Mouse (Mus musculus) kidney, postnatal 0 days (tissue): ENCODE data around the gene Phox2a. TPM values are rescaled to one million over a fixed set of nuclear protein-coding genes. Genes with fewer than 3 reads are reported as not detected.

Source experiments
- ATAC-seq: fragments of 200-750 bp; cut with Nextera tagmentation; replicated peaks from 2 replicates; pipeline ENCODE4 v1.8.0; 2017; ENCODE audit warnings: low read depth, moderate number of reproducible peaks, moderate TSS enrichment, moderate library complexity; ENCODE audit not compliant: low FRiP score
- DNase-seq: peaks from one replicate; pipeline ENCODE4 v3.0.0-alpha.2; 2016; ENCODE audit warnings: low spot score
- H3K27ac ChIP-seq: fragments of 300-500 bp; sonication (generic); 2 replicates; pipeline ENCODE4 v1.5.1; 2014; ENCODE audit warnings: mild to moderate bottlenecking
- H3K27me3 ChIP-seq: fragments of 300-500 bp; sonication (generic); 2 replicates; pipeline ENCODE4 v1.6.1; 2014; ENCODE audit warnings: low read length, mixed read lengths; ENCODE audit not compliant: insufficient read depth
- H3K36me3 ChIP-seq: fragments of 300-500 bp; sonication (generic); 2 replicates; pipeline ENCODE4 v1.6.1; 2014; ENCODE audit warnings: low read length, mixed read lengths; ENCODE audit not compliant: insufficient read depth
- H3K4me1 ChIP-seq: fragments of 300-500 bp; sonication (generic); replicated peaks from 2 replicates; pipeline ENCODE4 v1.6.1; 2014; ENCODE audit warnings: antibody characterized with exemption, low read length, mixed read lengths; ENCODE audit not compliant: insufficient read depth
- H3K4me2 ChIP-seq: fragments of 300-500 bp; sonication (generic); 2 replicates; pipeline ENCODE4 v1.6.1; 2014; ENCODE audit warnings: mild to moderate bottlenecking, low read length, moderate library complexity, mixed read lengths
- H3K4me3 ChIP-seq: fragments of 300-500 bp; sonication (generic); replicated peaks from 2 replicates; pipeline ENCODE4 v1.5.1; 2014; ENCODE audit warnings: low read depth, low read length
- H3K9ac ChIP-seq: fragments of 300-500 bp; sonication (generic); 2 replicates; pipeline ENCODE4 v1.6.1; 2014; ENCODE audit warnings: low read depth, low read length
- H3K9me3 ChIP-seq: fragments of 300-500 bp; sonication (generic); replicated peaks from 2 replicates; pipeline ENCODE4 v1.6.1; 2016; ENCODE audit warnings: low read length, inconsistent platforms, mixed read lengths
- CTCF ChIP-seq: IDR thresholded peaks from 2 replicates; pipeline ENCODE4 v1.5.1; 2016; ENCODE audit warnings: antibody characterized with exemption, low read depth, mild to moderate bottlenecking, moderate library complexity
- WGBS: fragments of 180-500 bp; shearing (Covaris S2); extraction: QIAGEN DNeasy Blood & Tissue Kit; methylation state at CpG from one replicate; pipeline ENCODE4 v1.1.7; 2014; 5-methylcytosine and 5-hydroxymethylcytosine counted together
- polyA plus RNA-seq: library from polyadenylated mRNA; unstranded; fragments of >200 nt; fragmentation: Nextera tagmentation; extraction: Ambion mirVana; gene quantifications from 2 replicates; pipeline ENCODE4 v1.2.1, GENCODE M21; 2015

Gene Phox2a
- polyA plus RNA-seq, 1 experiment from 2014 or later: 0.13 TPM

DNA sequence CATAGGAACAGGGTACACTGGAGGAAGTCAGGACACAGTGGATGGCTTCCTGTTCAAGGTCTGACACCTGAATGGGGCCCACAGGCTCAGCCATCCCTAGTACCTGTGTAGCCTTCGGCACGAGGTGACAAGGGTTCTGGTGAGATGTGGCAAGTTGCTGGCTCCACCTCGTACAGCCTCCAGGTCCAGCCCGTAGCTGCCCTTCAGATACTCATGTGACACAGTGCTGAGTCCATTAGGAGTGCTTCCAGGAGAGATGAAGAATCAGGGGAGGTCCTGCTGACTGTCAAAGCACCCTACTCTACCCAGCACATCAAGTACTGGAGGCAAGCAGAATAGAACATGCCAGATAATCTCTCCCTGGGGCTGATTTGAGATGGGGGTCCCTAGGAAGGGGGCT, 14.3 kb downstream of the Phox2a start:
- no peak overlapping the region for H3K9ac ChIP-seq
- no peaks in the 10 kb centered on the region for H3K27me3 ChIP-seq
- ATAC-seq (no peak), DNase-seq (no peak)
- no peak overlapping the region for H3K4me2 ChIP-seq
- H3K4me3 ChIP-seq: no peak overlapping the region
- H3K9me3 ChIP-seq: no peaks in the 10 kb centered on the region
- 90% methylated on average over 4 of the region's 4 CpGs for WGBS
- H3K4me1 ChIP-seq: peaks cover 11% of the 10 kb centered on the region; the same call in 1 of the 2 replicates
- TF ChIP-seq CTCF: no peak
- no peak overlapping the region for H3K27ac ChIP-seq
- peaks cover 59% of the 10 kb centered on the region for H3K36me3 ChIP-seq

- Histone ChIP-seq H3K4me1 (peaks cover 11% of the 10 kb centered on the region; the same call in 1 of the 2 replicates), H3K27ac (no peak overlapping the region), H3K27me3 (no peaks in the 10 kb centered on the region), H3K4me3 (no peak overlapping the region), H3K4me2 (no peak overlapping the region), H3K9ac (no peak overlapping the region), H3K36me3 (peaks cover 52% of the 10 kb centered on the region), H3K9me3 (no peaks in the 10 kb centered on the region)
- TF ChIP-seq CTCF: no peak; the same call in 1 of the 2 replicates
- ATAC-seq (no peak), DNase-seq (no peak)
- WGBS: 74% methylated on average over 5 of the region's 5 CpGs
Measured at GRCm38 (mm10) chr7:101833352-101833751, 15.2 kb downstream of the Phox2a start.

- ATAC-seq (no peak), DNase-seq (no peak)
- Histone ChIP-seq H3K27me3 (no peaks in the 10 kb centered on the region), H3K4me3 (no peak overlapping the region), H3K9me3 (no peaks in the 10 kb centered on the region), H3K4me2 (no peak overlapping the region), H3K36me3 (peaks cover 45% of the 10 kb centered on the region), H3K27ac (no peak overlapping the region), H3K9ac (no peak overlapping the region), H3K4me1 (peaks cover 13% of the 10 kb centered on the region; the same call in 1 of the 2 replicates)
- 42% methylated on average over 3 of the region's 3 CpGs for WGBS
- no peak for TF ChIP-seq CTCF
Measured at GRCm38 (mm10) chr7:101833916-101834584, 15.9 kb downstream of the Phox2a start.

GRCm38 (mm10) chr7:101834903-101835302, 16.8 kb downstream of the Phox2a start:
- H3K9me3 ChIP-seq: no peaks in the 10 kb centered on the region
- H3K9ac ChIP-seq: no peak overlapping the region
- H3K4me3 ChIP-seq: 0 out of 2 replicates have a peak overlapping the region, but pooled peaks have one; percentile 84
- 57% methylated on average over 3 of the region's 3 CpGs for WGBS
- H3K27me3 ChIP-seq: no peaks in the 10 kb centered on the region
- peaks cover 15% of the 10 kb centered on the region; the same call in 1 of the 2 replicates for H3K4me1 ChIP-seq
- no peak for DNase-seq
- TF ChIP-seq CTCF: no peak
- ATAC-seq: no peak
- H3K27ac ChIP-seq: no peak overlapping the region
- peaks cover 39% of the 10 kb centered on the region for H3K36me3 ChIP-seq
- peak overlapping the region; percentile 90 for H3K4me2 ChIP-seq

DNA sequence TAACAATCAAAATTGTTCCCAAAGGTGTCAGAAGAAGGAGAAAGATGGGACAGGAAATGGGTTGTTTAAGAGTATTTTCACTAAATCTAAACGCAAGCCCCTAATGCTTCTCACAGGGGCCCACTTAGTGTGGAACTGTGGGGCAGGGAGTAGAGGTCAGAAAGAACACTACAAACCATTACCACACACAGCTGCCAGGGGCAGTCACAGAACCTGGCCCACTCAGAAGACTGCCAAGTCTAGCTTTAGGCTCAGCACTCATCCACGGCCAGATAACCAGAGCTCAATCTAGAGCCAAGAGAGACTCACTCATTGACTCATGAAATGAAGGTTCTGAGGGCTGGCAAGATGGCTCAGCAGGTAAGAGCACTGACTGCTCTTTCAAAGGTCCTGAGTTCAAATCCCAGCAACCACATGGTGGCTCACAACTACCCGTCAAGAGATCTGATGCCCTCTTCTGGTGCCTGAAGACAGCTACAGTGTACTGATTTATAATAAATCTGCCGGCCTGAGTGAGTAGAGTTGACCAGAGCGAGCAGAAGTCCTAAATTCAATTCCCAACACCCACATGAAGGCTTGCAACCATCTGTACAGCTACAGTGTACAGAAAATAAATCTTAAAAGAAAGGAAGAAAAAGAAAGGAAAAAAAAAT, 17.5 kb downstream of the Phox2a start:
- TF ChIP-seq CTCF: peak; percentile 48
- Histone ChIP-seq H3K4me2 (peak overlapping the region; percentile 90), H3K27ac (peak overlapping the region; percentile 97), H3K9me3 (no peaks in the 10 kb centered on the region), H3K36me3 (peaks cover 32% of the 10 kb centered on the region), H3K9ac (peak overlapping the region; percentile 98), H3K4me3 (peak overlapping the region; percentile 84), H3K4me1 (peaks cover 15% of the 10 kb centered on the region; the same call in 1 of the 2 replicates), H3K27me3 (no peaks in the 10 kb centered on the region)
- DNase-seq: peak; percentile 40
- ATAC-seq: no peak
- 29% methylated on average over 5 of the region's 5 CpGs for WGBS

- no peak for TF ChIP-seq CTCF
- Histone ChIP-seq H3K9me3 (no peaks in the 10 kb centered on the region), H3K36me3 (peaks cover 23% of the 10 kb centered on the region), H3K27ac (peak overlapping the region; percentile 97), H3K27me3 (no peaks in the 10 kb centered on the region), H3K4me2 (peak overlapping the region; percentile 90), H3K9ac (peak overlapping the region; percentile 98), H3K4me1 (peaks cover 15% of the 10 kb centered on the region; the same call in 1 of the 2 replicates), H3K4me3 (peak overlapping the region; percentile 84)
- WGBS: under 1% methylated on average over 60 of the region's 63 CpGs
- ATAC-seq (peak; percentile 36; the same call in 1 of the 2 replicates), DNase-seq (peak; percentile 73)
Measured at GRCm38 (mm10) chr7:101836271-101837153, 18.4 kb downstream of the Phox2a start.
